Mouse (Mus musculus): ENCODE measurements around the gene Rufy2.

Rufy2 gene

DNA sequence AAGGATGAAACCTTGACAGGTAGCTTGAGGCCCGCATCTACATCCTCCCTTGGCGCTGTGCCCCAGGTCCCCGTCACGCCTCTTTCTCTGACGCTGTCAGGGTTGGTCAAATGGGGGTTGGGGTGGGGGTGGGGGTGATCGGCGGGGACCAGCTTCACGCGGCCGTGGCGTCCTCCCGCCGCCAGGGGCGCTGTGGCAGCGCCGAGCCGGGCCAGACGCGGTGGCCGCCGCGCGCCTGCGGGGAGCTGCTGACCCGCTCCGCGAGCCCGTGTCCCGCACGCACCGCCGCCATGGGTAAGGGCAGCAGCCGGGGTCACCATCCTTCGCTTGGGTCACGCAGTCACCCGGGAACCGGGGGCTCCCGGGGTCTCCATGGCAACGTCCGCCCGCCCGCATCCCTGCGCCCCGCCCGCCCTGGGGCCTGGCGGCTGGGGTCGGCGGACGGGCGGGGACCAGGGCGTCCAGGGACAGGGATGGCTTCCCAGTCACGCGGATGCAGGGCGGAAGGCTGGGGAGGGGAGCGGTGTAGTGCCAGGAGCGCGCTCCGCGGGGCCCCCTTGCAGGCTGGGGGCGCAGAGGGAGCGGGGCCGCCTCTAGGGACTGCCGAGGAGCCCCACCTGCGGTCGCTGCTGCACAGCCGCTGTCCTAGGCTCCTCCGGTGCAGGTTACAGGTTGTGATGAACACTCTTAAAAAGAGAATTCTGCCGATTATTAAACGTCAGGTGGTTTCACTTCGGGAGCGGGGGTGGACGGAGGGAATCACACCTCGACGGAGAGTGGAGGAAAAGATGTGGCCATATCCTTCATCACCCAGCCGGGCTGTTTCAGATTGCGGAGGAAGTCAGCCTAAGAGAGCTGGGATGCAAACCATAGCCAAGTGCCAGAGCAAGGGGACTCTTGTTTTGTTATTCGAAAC is at the start of gene Rufy2:
Rufy2 (plus strand) TSS at position 185 of the 916 bp plus-strand sequence.
- DNase-seq (ENCODE audit: low read depth, low spot score): peak; percentile 77

DNA sequence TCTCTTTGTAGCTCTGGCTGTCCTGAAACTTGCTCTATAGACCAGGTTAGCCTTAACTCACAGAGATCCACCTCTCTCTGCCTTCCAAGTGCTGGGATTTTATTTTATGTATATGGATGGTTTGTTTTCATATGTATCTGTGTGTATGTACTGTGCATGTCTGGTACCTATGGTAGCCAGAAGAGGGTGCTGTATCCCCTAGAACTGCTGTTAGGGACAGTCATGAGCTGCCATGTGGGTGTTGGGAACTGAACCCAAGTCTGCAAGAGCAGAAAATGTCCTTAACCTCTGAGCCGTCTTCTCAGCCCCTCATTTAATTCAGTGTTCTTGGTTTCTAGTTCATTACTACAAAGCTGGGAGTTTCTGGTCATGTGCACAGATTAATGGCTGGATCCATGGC is 47.6 kb upstream of the Rufy2 start:
- peak; percentile 64 for DNase-seq (ENCODE audit: low read depth, low spot score)

DNA sequence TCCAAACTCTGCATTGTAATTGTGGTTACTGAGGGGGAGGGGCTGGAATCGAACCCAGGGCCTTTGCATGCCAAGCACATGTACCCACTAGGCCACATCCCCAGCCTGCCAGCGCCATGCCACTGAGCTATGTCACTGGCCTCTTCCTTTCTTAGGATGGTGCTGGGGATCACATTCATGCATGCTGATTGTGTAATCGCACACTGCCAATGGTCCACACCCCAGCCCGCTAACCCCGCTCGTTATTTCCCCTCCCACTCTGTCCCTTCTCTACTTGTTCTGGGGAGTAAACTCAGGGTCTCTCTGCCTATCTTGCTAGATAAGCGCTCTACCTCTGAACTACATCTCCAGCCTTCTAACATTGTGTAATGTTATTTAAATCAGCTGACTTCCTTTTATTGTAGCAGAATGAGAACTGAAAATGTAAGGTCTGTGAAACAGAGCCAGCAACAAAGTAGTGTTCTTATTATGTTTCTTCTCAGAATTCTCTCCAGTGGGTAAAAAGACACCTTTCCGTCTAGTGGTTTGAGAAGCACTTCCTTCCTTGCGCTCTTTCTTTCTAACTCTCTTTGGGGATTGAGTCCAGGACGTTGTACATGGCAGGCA is 34.9 kb upstream of the Rufy2 start:
- no peak for DNase-seq (ENCODE audit: low read depth, low spot score)

DNA sequence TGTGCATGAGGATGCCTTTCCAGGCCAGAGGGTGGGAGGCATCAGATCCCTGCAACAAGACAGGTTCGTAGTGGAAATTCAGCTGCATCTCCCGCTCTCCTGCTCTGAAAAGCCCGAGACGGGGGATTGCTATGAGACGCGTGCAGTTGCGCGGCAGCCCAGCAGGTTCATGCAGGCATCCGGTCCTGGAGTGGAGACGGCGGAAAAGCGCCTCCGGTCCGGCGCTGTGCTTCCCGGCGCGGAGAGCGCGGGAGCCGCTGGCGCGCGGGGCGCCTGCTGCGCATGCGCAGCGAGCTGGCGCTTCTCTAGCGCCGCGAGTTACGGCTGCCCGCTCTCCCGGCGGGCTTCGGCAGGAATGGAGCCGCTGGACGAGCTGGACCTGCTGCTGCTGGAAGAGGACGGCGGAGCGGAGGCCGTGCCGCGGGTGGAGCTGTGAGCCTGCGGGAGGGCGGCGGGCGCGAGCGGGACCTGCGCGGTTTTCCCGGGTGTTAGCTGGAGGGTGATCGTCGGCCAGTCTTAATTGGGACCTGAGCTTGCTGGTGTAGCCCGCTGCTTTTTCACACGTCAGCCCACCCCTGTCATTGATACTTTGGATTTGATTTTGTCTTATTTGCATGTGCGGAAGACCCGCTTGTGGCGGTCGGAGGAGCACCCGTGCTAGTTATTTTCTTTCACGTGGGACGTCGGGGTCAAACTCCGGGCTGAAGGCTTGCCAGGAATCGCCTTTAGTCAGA is 33.1 kb upstream of the Rufy2 start, which contains the start of gene Dna2:
Dna2 (plus strand) TSS at position 289 of the 734 bp plus-strand sequence.
- peak; percentile 88 for DNase-seq (ENCODE audit: low read depth, low spot score)

DNA sequence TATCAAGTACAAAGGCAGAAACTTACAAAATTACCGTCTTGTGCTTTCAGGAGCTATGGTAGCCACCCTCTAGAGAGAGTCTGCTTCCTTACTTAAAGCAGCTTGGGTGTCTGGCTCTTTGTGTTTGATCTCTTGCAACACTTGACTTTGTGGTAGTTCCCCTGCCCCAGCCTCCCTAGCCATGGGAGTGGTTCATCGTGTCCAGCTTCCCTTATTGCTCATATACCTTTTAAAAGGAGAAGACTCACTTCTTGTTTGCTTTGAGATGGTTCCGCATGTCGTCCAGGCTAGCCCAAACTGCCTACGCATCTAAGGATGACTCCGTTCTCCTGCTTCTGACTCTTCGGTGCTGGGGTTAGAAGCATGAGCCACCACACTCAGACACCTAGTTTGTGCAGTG is 31.5 kb upstream of the Rufy2 start:
- no peak for DNase-seq (ENCODE audit: low read depth, low spot score)

DNA sequence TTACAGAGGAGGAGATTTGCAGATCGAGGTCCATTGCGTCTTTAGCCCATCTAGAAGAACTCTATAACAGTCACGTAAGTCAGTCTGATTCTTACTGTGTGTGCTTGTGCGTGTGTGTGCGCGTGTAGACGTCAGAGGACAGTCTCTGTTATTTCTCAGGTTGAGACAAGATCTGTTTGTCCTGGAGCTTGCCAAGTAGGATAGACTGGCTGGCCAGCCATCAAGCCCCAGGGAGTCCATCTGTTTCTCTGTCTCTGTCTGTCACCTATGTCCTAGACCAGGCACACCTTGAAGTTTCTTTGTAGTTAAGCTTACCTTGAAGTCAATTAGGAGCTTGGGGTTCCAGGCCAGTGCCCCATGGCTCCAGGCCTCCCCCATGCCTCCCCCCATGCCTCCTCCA is 16.1 kb upstream of the Rufy2 start:
- no peak for DNase-seq (ENCODE audit: low read depth, low spot score)

DNA sequence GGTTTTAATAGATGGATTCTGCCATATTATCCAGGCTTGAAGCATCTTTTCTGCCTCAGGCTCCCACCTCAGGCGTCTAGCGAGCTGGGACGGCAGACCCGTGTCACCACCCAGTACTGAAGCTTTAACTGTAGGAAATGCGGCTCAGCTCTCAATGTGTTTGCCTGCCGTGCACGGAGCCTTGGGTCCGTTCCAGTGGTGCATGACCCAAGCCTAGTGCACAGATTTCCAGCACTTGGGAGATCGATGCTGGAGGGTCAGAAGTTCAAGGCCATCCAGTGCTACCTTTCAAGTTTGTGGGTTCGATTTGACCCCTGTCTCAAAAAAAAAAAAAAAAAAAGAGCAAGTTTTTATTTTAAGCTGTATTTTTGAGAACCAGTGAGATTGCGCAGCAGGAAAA is 14.2 kb upstream of the Rufy2 start:
- DNase-seq (ENCODE audit: low read depth, low spot score): no peak

DNA sequence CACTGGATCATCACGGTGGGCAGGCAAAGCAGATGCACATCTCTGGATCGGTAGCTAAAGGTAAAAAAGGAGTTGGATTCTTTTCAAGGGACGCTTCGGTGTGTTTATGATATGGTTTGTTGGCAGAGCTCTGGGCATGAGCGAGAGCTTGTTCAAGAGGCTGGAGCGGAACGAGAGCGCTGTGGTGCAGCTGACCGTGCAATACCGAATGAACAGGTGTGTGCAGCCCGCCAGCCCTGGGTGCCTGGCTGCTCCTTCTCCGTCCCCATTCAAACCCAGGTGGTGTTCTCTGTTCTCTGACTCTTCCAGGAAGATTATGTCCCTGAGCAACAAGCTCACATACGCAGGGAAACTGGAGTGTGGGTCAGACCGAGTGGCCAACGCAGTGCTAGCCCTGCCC is 13.7 kb upstream of the Rufy2 start:
- no peak for DNase-seq (ENCODE audit: low read depth, low spot score)

DNA sequence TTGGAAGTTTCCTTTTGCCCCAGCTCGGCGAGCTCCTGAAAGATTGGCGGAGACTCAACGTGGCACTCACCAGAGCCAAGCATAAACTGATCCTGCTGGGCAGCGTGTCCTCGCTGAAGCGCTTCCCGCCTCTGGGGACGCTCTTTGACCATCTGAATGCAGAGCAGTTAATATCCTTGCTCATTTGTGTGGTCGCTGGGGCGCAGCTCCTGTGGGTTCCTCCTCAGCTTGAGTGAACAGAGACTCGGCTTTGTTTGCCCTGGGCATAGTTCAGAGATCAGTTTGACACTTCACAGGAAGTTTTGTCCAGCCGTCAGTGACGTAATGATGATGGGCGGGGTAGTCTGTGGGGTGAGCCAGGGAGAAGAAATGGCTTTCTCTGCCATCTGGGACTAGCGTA is 8.2 kb upstream of the Rufy2 start:
- DNase-seq (ENCODE audit: low read depth, low spot score): no peak

DNA sequence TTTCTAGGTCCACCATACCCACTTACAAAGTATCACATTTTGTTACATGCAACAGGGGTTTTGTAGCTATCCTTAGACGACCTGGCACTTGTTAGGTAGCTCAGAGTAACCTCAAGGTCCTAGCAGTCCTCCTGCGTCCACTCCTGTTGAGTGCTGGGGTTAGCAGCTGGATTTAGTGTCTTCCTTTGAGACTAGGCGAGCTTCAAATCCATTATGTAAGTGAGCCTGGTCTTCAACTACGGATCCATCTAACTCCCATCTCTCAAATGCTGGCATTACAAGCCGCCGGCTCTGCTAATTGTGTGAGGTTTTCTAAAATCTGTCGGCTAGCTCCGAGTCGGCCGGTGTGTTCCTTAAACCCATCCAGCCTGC is 370 bp upstream of the Rufy2 start:
- no peak for DNase-seq (ENCODE audit: low read depth, low spot score)

DNA sequence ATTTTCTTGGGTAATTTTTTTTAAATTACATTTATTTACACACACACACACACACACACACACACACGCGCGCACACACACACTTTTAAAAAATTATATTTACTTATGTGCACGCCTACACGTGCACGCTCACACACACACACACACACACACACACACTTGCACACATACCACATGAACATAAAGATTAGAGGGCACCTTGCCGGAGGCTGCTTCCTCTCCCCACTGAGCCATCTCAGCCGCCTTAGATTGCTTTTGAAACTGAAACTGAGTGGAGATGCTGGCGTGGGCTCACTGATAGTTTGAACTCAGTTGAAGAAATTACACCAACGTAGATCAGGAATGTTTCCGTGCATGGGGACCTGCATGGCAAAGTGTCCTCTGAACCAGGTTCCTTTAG is 4.0 kb downstream of the Rufy2 start:
- DNase-seq (ENCODE audit: low read depth, low spot score): no peak

DNA sequence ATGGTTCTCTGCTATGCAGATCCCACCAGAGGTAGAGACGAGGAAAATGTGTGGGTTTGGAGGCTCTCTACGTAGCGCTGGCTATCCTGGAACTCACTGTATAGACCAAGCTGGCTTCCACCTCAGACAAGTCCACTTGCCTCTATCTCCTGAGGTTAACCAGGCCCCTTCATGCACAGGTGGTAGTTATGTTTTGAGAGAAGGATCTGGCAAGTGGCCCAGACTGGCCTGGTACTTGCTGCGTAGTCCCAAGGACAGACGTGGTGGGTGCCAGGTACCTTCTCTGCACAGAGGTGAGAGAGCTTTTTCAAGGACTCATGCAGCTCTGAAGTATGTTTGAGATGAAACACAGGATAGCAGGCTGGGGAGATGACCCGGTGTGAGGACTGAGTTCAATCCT is 4.5 kb downstream of the Rufy2 start:
- no peak for DNase-seq (ENCODE audit: low read depth, low spot score)

DNA sequence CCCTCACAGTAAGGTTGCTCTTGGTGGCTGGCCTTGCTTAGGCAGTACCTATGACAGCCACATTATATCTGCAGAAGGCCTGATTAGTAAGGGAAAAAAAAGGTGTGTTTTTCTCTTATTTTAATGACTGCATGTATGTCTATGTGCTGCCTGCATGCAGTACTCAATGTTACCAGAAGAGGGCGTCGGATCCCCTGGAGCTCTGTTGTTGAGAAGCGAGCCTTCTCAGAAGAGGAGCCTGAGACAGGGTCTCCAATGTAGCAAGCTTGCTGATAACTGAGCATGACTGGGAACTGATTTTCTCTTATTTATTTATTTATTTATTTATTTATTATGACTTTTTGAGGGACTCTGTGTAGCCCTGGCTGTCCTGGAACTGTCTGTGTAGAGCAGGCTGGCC is 7.3 kb downstream of the Rufy2 start:
- peak; percentile 84 for DNase-seq (ENCODE audit: low read depth, low spot score)

DNA sequence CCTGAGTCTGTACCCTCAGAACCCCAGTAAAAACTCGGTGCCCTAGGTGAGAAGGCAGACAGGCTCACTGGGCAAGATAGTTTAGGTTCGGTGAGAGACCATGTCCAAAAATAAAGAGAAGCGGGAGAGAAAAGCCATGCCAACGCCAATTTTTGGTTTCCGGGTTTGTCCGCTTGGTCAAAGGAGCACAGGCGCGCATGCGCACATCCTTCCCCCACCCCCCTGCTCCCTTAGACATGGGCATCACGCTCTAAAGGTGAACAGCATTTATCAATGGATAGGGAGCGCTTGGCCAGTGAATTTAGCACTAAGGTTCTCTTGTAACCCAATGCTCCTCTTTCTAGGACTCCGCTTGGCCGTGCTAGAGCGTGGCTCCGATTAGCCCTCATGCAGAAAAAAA is 10.6 kb downstream of the Rufy2 start:
- peak; percentile 45 for DNase-seq (ENCODE audit: low read depth, low spot score)

DNA sequence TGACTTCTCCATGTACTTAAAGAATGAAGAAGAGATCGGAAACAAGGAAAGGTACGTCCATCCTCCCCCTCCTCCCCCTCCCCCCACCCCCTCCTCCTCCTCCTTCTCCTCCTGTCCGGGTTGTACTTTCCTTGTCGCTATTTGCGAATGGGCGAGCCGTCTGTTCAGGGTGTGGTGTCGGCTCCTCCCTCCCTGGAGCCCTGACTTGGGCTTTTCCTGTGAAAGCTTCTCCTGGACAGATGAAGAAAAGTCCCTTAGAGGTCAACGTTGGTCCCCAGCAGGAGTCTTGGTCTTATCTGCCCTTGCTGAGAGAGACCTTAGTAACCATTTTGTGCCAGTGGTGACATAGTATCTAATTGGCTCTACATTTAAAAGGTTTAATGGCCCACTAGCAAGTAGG is 14.0 kb downstream of the Rufy2 start:
- DNase-seq (ENCODE audit: low read depth, low spot score): peak; percentile 59

DNA sequence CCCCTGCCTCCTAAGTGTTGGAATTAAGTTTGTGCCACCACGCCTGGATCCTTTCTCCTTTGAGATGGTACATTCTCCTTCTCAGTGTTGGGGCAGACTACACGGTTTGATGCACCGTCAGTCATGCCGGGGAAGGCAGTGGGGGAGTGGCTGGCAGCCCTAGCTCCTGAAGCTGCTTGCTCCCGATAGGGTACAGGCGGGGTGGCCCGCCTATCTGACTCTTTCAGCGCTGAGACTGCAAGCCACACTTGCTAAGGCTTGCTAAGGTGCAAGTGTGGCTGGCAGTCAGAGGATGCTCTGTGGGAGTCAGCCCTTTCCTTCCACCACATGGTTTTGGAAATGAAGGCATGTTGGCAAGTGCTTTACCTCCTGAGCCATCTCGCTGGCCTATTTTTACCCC is 20.6 kb downstream of the Rufy2 start:
- DNase-seq (ENCODE audit: low read depth, low spot score): no peak

DNA sequence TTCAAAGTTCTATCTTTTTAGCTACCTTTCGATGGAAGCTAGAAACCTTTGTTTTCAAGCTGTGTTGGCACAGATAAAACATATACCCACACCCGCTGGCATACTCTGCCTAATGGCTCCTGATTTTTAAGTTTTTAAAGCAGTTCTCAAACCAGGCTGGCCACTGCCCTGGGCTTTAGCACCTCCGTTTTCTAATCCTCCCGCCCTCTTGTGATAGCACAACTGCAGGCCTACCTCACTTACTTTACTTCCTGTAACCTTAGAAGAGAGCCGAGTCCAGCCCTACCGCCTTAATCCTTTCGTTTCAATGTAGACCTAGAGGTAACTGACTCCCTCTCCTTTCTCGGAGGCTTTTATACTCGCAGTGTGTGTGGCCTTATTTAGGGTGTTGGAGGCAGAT is 23.2 kb downstream of the Rufy2 start:
- no peak for DNase-seq (ENCODE audit: low read depth, low spot score)

DNA sequence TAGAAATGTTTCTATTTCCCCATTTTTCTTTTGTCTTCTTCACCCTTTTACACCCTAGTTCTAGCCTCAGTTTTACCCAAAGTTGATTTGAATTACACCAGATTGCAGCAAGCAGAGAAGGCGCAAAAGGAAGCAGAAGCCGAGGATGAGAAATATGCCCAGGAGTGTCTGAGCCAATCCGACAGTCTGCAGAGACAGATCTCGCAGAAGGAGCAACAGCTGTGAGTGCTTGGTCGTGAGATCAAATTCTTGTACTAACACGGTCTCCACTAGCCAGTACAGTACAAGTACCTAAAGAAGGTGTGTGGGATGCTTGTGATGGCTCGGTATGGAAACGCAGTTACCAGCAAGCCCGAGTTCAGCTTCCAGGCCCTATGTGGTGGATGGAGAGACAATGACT is 24.5 kb downstream of the Rufy2 start:
- DNase-seq (ENCODE audit: low read depth, low spot score): no peak

DNA sequence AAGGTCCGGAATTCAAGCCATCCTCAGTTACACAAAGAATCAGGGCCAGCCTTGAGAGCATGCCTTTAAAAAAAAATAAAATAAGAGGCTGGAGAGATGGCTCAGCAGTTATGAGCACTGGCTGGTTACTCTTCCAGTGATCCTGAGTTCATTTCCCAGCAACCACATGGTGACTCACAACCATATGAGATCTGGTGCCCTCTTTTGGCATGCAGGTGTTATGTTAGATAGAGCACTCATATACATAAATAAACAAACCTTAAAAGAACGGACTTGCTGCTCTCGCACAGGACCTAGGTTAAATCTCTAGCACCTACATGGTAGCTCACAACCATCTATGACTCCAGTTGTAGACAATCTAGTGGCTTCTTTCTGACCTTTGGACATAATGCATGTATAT is 28.2 kb downstream of the Rufy2 start:
- no peak for DNase-seq (ENCODE audit: low read depth, low spot score)

DNA sequence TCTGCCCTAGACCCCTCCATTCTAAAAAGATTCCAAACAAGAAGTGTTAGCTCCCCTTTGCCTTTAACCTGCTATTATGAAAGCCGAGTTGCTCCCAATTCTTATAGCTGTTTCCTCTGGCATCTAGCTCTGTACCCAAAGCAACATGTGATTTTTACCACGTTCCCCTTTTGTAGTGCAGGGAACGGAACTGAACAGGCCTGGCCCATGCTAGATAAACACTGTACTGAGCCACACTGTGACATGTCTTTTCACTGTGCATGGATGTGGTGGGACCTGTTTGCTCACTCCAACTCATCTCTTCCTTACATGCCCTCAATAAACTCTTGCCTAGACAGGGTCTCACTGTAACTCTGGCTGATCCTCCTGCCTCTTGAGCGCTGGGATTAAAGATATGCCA is 30.2 kb downstream of the Rufy2 start:
- no peak for DNase-seq (ENCODE audit: low read depth, low spot score)

DNA sequence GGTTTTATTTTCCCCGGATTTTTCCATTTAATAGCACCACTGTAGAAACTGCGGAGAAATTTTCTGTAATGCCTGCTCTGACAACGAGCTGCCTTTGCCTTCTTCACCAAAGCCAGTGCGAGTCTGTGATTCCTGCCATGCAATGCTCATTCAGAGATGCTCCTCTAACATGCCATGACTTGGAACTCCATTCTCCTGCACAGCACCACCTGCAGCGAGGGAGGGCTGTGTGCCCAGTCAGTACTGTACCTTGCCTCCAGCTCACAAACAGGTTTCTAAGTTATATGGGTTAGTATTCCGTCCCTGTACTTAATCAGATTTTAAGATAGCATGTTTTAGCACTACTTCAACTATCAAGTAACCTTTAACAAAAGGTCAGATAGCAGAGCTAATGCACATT is 31.5 kb downstream of the Rufy2 start:
- DNase-seq (ENCODE audit: low read depth, low spot score): no peak

DNA sequence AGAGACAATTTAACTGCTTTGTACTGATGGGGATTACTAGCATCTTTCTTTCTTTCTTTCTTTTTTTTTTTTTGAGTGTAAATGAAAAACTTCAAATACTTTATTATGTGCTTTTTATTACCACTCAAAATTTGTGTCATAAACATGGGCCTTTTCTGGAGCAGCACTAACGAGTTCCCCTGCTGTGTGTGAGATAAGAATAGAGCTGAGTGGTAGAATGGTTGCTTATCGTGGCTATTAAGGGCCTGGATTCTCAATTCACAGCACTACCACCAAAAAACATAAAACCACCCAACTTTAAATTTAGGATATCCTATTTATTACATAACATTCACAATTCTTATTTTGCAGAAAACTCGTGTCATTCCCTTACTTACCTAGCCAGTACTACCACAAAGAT is 33.5 kb downstream of the Rufy2 start:
- no peak for DNase-seq (ENCODE audit: low read depth, low spot score)

DNA sequence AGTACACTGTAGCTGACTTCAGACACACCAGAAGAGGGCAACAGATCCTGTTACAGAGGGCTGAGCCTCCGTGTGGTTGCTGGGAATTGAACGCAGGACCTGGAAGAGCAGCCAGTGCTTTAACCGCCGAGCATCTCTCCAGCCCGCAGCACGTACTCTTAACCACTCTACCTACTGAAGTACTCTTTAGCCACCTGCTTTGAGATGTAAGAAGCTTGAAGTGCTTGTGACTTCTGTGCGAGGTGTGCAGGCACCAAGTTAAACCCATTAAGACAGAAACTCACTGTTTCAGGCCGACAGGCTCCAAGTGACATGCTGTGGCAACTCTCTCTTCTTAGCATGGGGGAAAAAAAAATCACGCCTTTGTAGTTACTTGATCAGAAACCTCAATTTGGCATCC is 34.1 kb downstream of the Rufy2 start:
- no peak for DNase-seq (ENCODE audit: low read depth, low spot score)

All from ES-CJ7 (cell line).